Mouse (Mus musculus) intestine, postnatal 0 days (tissue): ENCODE results near the gene Lsm4. TPM values are rescaled to one million over a fixed set of nuclear protein-coding genes. Genes with fewer than 3 reads are reported as not detected.

Experiments used
- ATAC-seq: fragments of 200-750 bp; cut with Nextera tagmentation; 2 replicates; pipeline ENCODE4 v1.8.0; 2017; ENCODE audit warnings: mild to moderate bottlenecking, moderate TSS enrichment, moderate library complexity
- H3K27ac ChIP-seq: fragments of 300-500 bp; sonication (generic); 2 replicates; pipeline ENCODE4 v1.5.1; 2014; ENCODE audit warnings: mild to moderate bottlenecking, low read depth, low read length, moderate library complexity
- H3K27me3 ChIP-seq: fragments of 300-500 bp; sonication (generic); replicated peaks from 2 replicates; pipeline ENCODE4 v1.6.1; 2014; ENCODE audit warnings: low read length, mixed read lengths; ENCODE audit not compliant: control insufficient read depth, insufficient read depth
- H3K36me3 ChIP-seq: fragments of 300-500 bp; sonication (generic); 2 replicates; pipeline ENCODE4 v1.6.1; 2014; ENCODE audit warnings: mild to moderate bottlenecking, moderate library complexity; ENCODE audit not compliant: control insufficient read depth, insufficient read depth
- H3K4me1 ChIP-seq: fragments of 300-500 bp; sonication (generic); replicated peaks from 2 replicates; pipeline ENCODE4 v1.6.1; 2014; ENCODE audit warnings: antibody characterized with exemption, low read length, mixed read lengths; ENCODE audit not compliant: control insufficient read depth, insufficient read depth
- H3K4me2 ChIP-seq: fragments of 300-500 bp; sonication (generic); replicated peaks from 2 replicates; pipeline ENCODE4 v1.6.1; 2014; ENCODE audit warnings: low read depth, mild to moderate bottlenecking, moderate library complexity
- H3K4me3 ChIP-seq: fragments of 300-500 bp; sonication (generic); 2 replicates; pipeline ENCODE4 v1.5.1; 2014; ENCODE audit warnings: low read depth, low read length
- H3K9ac ChIP-seq: fragments of 300-500 bp; sonication (generic); 2 replicates; pipeline ENCODE4 v1.6.1; 2014; ENCODE audit warnings: mild to moderate bottlenecking, low read depth, low read length
- H3K9me3 ChIP-seq: fragments of 300-500 bp; sonication (generic); 2 replicates; pipeline ENCODE4 v1.6.1; 2016; ENCODE audit warnings: mixed run types; ENCODE audit not compliant: control insufficient read depth
- CTCF ChIP-seq: sonication (generic); IDR thresholded peaks from 2 replicates; pipeline ENCODE4 v1.5.1; 2016; ENCODE audit warnings: low read depth, mild to moderate bottlenecking, control low read depth, antibody characterized with exemption, moderate library complexity
- WGBS: fragments of 180-500 bp; shearing (Covaris S2); extraction: QIAGEN DNeasy Blood & Tissue Kit; methylation state at CpG from one replicate; pipeline ENCODE4 v1.1.7; 2014; 5-methylcytosine and 5-hydroxymethylcytosine counted together
- polyA plus RNA-seq: library from polyadenylated mRNA; unstranded; fragments of >200 nt; fragmentation: Nextera tagmentation; extraction: Ambion mirVana; gene quantifications from 2 replicates; pipeline ENCODE4 v1.2.1, GENCODE M21; 2015

Lsm4 gene
- polyA plus RNA-seq: 181 and 182 TPM in 2 replicates

- under 1% methylated on average over 60 of the region's 60 CpGs for WGBS
- peak; percentile 92 for TF ChIP-seq CTCF
- H3K36me3 ChIP-seq: peaks cover 5% of the 10 kb centered on the region; the same call in 1 of the 2 replicates
- peak within 1 kb of the TSS; percentile 95 for H3K27ac ChIP-seq
- H3K4me3 ChIP-seq: peak within 1 kb of the TSS; percentile 66
- H3K4me2 ChIP-seq: peak within 1 kb of the TSS; percentile 66
- no peaks in the 10 kb centered on the region for H3K27me3 ChIP-seq
- H3K9me3 ChIP-seq: no peaks in the 10 kb centered on the region
- peak within 1 kb of the TSS; percentile 40 for H3K9ac ChIP-seq
- ATAC-seq: peak; percentile 95
- H3K4me1 ChIP-seq: peaks cover 8% of the 10 kb centered on the region; the same call in 1 of the 2 replicates
Measured at GRCm38 (mm10) chr8:70673079-70673856, at the start of gene Lsm4. Lsm4 (plus strand) TSS chr8:70673248.

- no peaks in the 10 kb centered on the region for H3K36me3 ChIP-seq
- H3K9ac ChIP-seq: no peak overlapping the region
- no peaks in the 10 kb centered on the region for H3K9me3 ChIP-seq
- no peaks in the 10 kb centered on the region for H3K27me3 ChIP-seq
- no peak overlapping the region for H3K4me3 ChIP-seq
- H3K4me2 ChIP-seq: no peak overlapping the region
- ATAC-seq: no peak
- no peaks in the 10 kb centered on the region for H3K4me1 ChIP-seq
- WGBS: 17% methylated on average over 5 of the region's 5 CpGs
- TF ChIP-seq CTCF: peak; percentile 84
- H3K27ac ChIP-seq: no peak overlapping the region
Measured at GRCm38 (mm10) chr8:70625104-70625503, 47.9 kb upstream of the Lsm4 start.

- no peaks in the 10 kb centered on the region for H3K36me3 ChIP-seq
- no peak overlapping the region for H3K4me2 ChIP-seq
- no peak for TF ChIP-seq CTCF
- no peaks in the 10 kb centered on the region for H3K4me1 ChIP-seq
- no peaks in the 10 kb centered on the region for H3K9me3 ChIP-seq
- no peak overlapping the region for H3K9ac ChIP-seq
- H3K27ac ChIP-seq: no peak overlapping the region
- H3K4me3 ChIP-seq: no peak overlapping the region
- 93% methylated on average over 5 of the region's 5 CpGs for WGBS
- no peak for ATAC-seq
- H3K27me3 ChIP-seq: no peaks in the 10 kb centered on the region
Measured at GRCm38 (mm10) chr8:70627041-70627440, 46.0 kb upstream of the Lsm4 start.

GRCm38 (mm10) chr8:70628986-70629490 is 44.0 kb upstream of the Lsm4 start:
- Histone ChIP-seq H3K27me3 (no peaks in the 10 kb centered on the region), H3K9me3 (no peaks in the 10 kb centered on the region), H3K4me1 (no peaks in the 10 kb centered on the region), H3K4me3 (no peak overlapping the region), H3K4me2 (peak overlapping the region; percentile 67), H3K27ac (0 out of 2 replicates have a peak overlapping the region, but pooled peaks have one; percentile 46), H3K9ac (0 out of 2 replicates have a peak overlapping the region, but pooled peaks have one; percentile 44), H3K36me3 (no peaks in the 10 kb centered on the region)
- 56% methylated on average over 7 of the region's 7 CpGs for WGBS
- ATAC-seq: no peak
- no peak for TF ChIP-seq CTCF

GRCm38 (mm10) chr8:70629574-70630531 is 43.2 kb upstream of the Lsm4 start:
- H3K4me2 ChIP-seq: peak overlapping the region; percentile 67
- H3K27me3 ChIP-seq: no peaks in the 10 kb centered on the region
- ATAC-seq: peak; percentile 72
- peak overlapping the region; percentile 46; the same call in 1 of the 2 replicates for H3K27ac ChIP-seq
- H3K9ac ChIP-seq: peak overlapping the region; percentile 44; the same call in 1 of the 2 replicates
- peak overlapping the region; percentile 39 for H3K4me3 ChIP-seq
- no peaks in the 10 kb centered on the region for H3K9me3 ChIP-seq
- no peaks in the 10 kb centered on the region for H3K4me1 ChIP-seq
- H3K36me3 ChIP-seq: no peaks in the 10 kb centered on the region
- 1% methylated on average over 60 of the region's 60 CpGs for WGBS
- peak; percentile 100 for TF ChIP-seq CTCF
